Mouse (Mus musculus): ENCODE measurements around the gene Tuba3a. TPM values are rescaled to one million over a fixed set of nuclear protein-coding genes. Genes with fewer than 3 reads are reported as not detected.

The Tuba3a gene
- 0.04 TPM in 1 of 2 replicates, not detected in the other for polyA plus RNA-seq (2012; rRNA removed)

GRCm38 (mm10) chr6:125285890-125286289 is at the start of gene Tuba3a:
Gene Tuba3a (minus strand): TSS chr6:125286042.
- no peak for DNase-seq (ENCODE audit: low spot score)

- no peak for DNase-seq (ENCODE audit: low spot score)
These were observed 48.5 kb upstream of the Tuba3a start for GRCm38 (mm10) chr6:125334356-125334755.

- no peak for DNase-seq (ENCODE audit: low spot score)
These were observed 47.5 kb upstream of the Tuba3a start for GRCm38 (mm10) chr6:125333112-125333899.

GRCm38 (mm10) chr6:125330626-125331326 is 44.9 kb upstream of the Tuba3a start:
- DNase-seq (ENCODE audit: low spot score): peak; percentile 81

- DNase-seq (ENCODE audit: low spot score): no peak
These were observed 42.4 kb upstream of the Tuba3a start for GRCm38 (mm10) chr6:125328243-125328642.

- DNase-seq (ENCODE audit: low spot score): no peak
These were observed 39.5 kb upstream of the Tuba3a start for GRCm38 (mm10) chr6:125325337-125325736.

- no peak for DNase-seq (ENCODE audit: low spot score)
These were observed 37.7 kb upstream of the Tuba3a start for GRCm38 (mm10) chr6:125323547-125323946.

GRCm38 (mm10) chr6:125322794-125323193 is 37.0 kb upstream of the Tuba3a start:
- DNase-seq (ENCODE audit: low spot score): no peak

- no peak for DNase-seq (ENCODE audit: low spot score)
These were observed 35.4 kb upstream of the Tuba3a start for GRCm38 (mm10) chr6:125321114-125321855.

GRCm38 (mm10) chr6:125320323-125320722 is 34.5 kb upstream of the Tuba3a start, which contains the start of gene Scnn1a:
Gene Scnn1a (plus strand): TSS chr6:125320659.
- no peak for DNase-seq (ENCODE audit: low spot score)

- no peak for DNase-seq (ENCODE audit: low spot score)
These were observed 34.1 kb upstream of the Tuba3a start for GRCm38 (mm10) chr6:125319919-125320296.

GRCm38 (mm10) chr6:125318981-125319918 is 33.4 kb upstream of the Tuba3a start:
- DNase-seq (ENCODE audit: low spot score): no peak

- DNase-seq (ENCODE audit: low spot score): no peak
These were observed 31.2 kb upstream of the Tuba3a start for GRCm38 (mm10) chr6:125317077-125317476.

GRCm38 (mm10) chr6:125314746-125315145 is 28.9 kb upstream of the Tuba3a start:
- DNase-seq (ENCODE audit: low spot score): no peak

GRCm38 (mm10) chr6:125314231-125314563 is 28.4 kb upstream of the Tuba3a start:
- DNase-seq (ENCODE audit: low spot score): no peak

GRCm38 (mm10) chr6:125313546-125314230 is 27.8 kb upstream of the Tuba3a start, which contains the start of gene Ltbr:
Gene Ltbr (minus strand): TSS chr6:125313885.
- peak; percentile 86 for DNase-seq (ENCODE audit: low spot score)

- DNase-seq (ENCODE audit: low spot score): no peak
These were observed 26.9 kb upstream of the Tuba3a start for GRCm38 (mm10) chr6:125312581-125313355.

GRCm38 (mm10) chr6:125312171-125312570 is 26.3 kb upstream of the Tuba3a start:
- DNase-seq (ENCODE audit: low spot score): no peak

GRCm38 (mm10) chr6:125309406-125309805 is 23.6 kb upstream of the Tuba3a start:
- DNase-seq (ENCODE audit: low spot score): no peak

GRCm38 (mm10) chr6:125308921-125309320 is 23.1 kb upstream of the Tuba3a start:
- DNase-seq (ENCODE audit: low spot score): no peak
